Mouse (Mus musculus) embryonic fibroblast, embryonic 13.5 days (primary cell): ENCODE results near the gene Pik3ip1. TPM values are rescaled to one million over a fixed set of nuclear protein-coding genes. Genes with fewer than 3 reads are reported as not detected.

Experiments
- H3K27ac ChIP-seq: 2 replicates; pipeline ENCODE4 v1.5.1; 2012; ENCODE audit warnings: low read length, control low read depth, inconsistent platforms; ENCODE audit not compliant: insufficient read depth
- H3K4me1 ChIP-seq: 2 replicates; pipeline ENCODE4 v1.6.1; 2011; ENCODE audit warnings: low read length; ENCODE audit not compliant: control insufficient read depth, insufficient read depth
- H3K4me3 ChIP-seq: 2 replicates; pipeline ENCODE4 v1.5.1; 2011; ENCODE audit warnings: mild to moderate bottlenecking, control low read depth, low read length; ENCODE audit not compliant: insufficient read depth
- CTCF ChIP-seq: IDR thresholded peaks from 2 replicates; pipeline ENCODE4 v1.5.1; 2011; ENCODE audit warnings: mild to moderate bottlenecking, control low read depth, low read length, moderate library complexity, borderline replicate concordance; ENCODE audit not compliant: insufficient read depth
- POLR2A ChIP-seq: IDR thresholded peaks from 2 replicates; pipeline ENCODE4 v1.6.1; 2011; ENCODE audit warnings: low read depth, mild to moderate bottlenecking, control low read depth, low read length, moderate library complexity
- polyA plus RNA-seq: library from polyadenylated mRNA; stranded (reverse); fragments of >200 nt; gene quantifications from 2 replicates; pipeline ENCODE4 v1.2.4, GENCODE M21; 2011; ENCODE audit warnings: low read depth; ENCODE audit not compliant: missing spikeins, insufficient read length

The Pik3ip1 gene
- 21.1 and 22.8 TPM in 2 replicates for polyA plus RNA-seq

- peak within 1 kb of the TSS; percentile 63 for H3K4me3 ChIP-seq
- H3K27ac ChIP-seq: peak within 1 kb of the TSS; percentile 94
These were observed at the start of gene Pik3ip1 for GRCm38 (mm10) chr11:3329891-3330451. Gene Pik3ip1 (plus strand): TSS chr11:3330401.

GRCm38 (mm10) chr11:3282887-3283286 lies 47.3 kb upstream of the Pik3ip1 start:
- Histone ChIP-seq H3K27ac (no peak overlapping the region), H3K4me3 (no peak overlapping the region), H3K4me1 (no peaks in the 10 kb centered on the region)
- TF ChIP-seq CTCF (no peak), POLR2A (no peak)

More at GRCm38 (mm10) chr11:3329891-3330451, at the start of gene Pik3ip1:
- no peak for TF ChIP-seq CTCF
- no peak for TF ChIP-seq POLR2A
- peaks cover 14% of the 10 kb centered on the region; the same call in 1 of the 2 replicates for H3K4me1 ChIP-seq

- no peak for TF ChIP-seq POLR2A
- no peak for TF ChIP-seq CTCF
- no peaks in the 10 kb centered on the region for H3K4me1 ChIP-seq
- H3K4me3 ChIP-seq: no peak overlapping the region
- H3K27ac ChIP-seq: no peak overlapping the region
These were observed 46.6 kb upstream of the Pik3ip1 start for GRCm38 (mm10) chr11:3283645-3284044.

- Histone ChIP-seq H3K4me1 (no peaks in the 10 kb centered on the region), H3K4me3 (no peak overlapping the region), H3K27ac (no peak overlapping the region)
- TF ChIP-seq POLR2A (no peak), CTCF (no peak)
These were observed 44.3 kb upstream of the Pik3ip1 start for GRCm38 (mm10) chr11:3285940-3286339.

GRCm38 (mm10) chr11:3287131-3287530 lies 43.1 kb upstream of the Pik3ip1 start:
- H3K4me1 ChIP-seq: no peaks in the 10 kb centered on the region
- TF ChIP-seq POLR2A (no peak), CTCF (no peak)
- no peak overlapping the region for H3K27ac ChIP-seq
- H3K4me3 ChIP-seq: no peak overlapping the region

- TF ChIP-seq POLR2A: no peak
- no peak for TF ChIP-seq CTCF
- Histone ChIP-seq H3K27ac (no peak overlapping the region), H3K4me3 (no peak overlapping the region), H3K4me1 (no peaks in the 10 kb centered on the region)
These were observed 42.3 kb upstream of the Pik3ip1 start for GRCm38 (mm10) chr11:3287921-3288320.

- H3K4me1 ChIP-seq: no peaks in the 10 kb centered on the region; the same call in 1 of the 2 replicates
- TF ChIP-seq POLR2A (peak; percentile 88), CTCF (no peak)
- peak within 1 kb of the TSS; percentile 96 for H3K27ac ChIP-seq
- peak within 1 kb of the TSS; percentile 91 for H3K4me3 ChIP-seq
These were observed 41.5 kb upstream of the Pik3ip1 start, which contains the start of gene Patz1 for GRCm38 (mm10) chr11:3288521-3289301. Gene Patz1 (plus strand): TSS chr11:3288874.

- no peaks in the 10 kb centered on the region; the same call in 1 of the 2 replicates for H3K4me1 ChIP-seq
- TF ChIP-seq CTCF: no peak
- TF ChIP-seq POLR2A: no peak
- peak overlapping the region; percentile 91 for H3K4me3 ChIP-seq
- peak overlapping the region; percentile 96 for H3K27ac ChIP-seq
These were observed 40.8 kb upstream of the Pik3ip1 start for GRCm38 (mm10) chr11:3289302-3289802.

- H3K4me1 ChIP-seq: no peaks in the 10 kb centered on the region; the same call in 1 of the 2 replicates
- TF ChIP-seq CTCF: peak; percentile 58
- TF ChIP-seq POLR2A: peak; percentile 63
- H3K4me3 ChIP-seq: peak overlapping the region; percentile 91
- peak overlapping the region; percentile 96 for H3K27ac ChIP-seq
These were observed 40.2 kb upstream of the Pik3ip1 start for GRCm38 (mm10) chr11:3289803-3290639.
